Mouse (Mus musculus) lung, postnatal 0 days (tissue): ENCODE results near the gene Baiap2l1.

Experiments
- CTCF ChIP-seq: IDR thresholded peaks from 2 replicates; pipeline ENCODE4 v1.5.1; 2016; ENCODE audit warnings: antibody characterized with exemption, mild to moderate bottlenecking
- EP300 ChIP-seq: IDR thresholded peaks from 2 replicates; pipeline ENCODE4 v1.6.1; 2016; ENCODE audit warnings: antibody characterized with exemption, mild to moderate bottlenecking, control low read depth

- TF ChIP-seq CTCF (no peak), EP300 (no peak)
These were observed 141.9 kb downstream of the Baiap2l1 start for GRCm38 (mm10) chr5:144215992-144216391.
